Mouse (Mus musculus): Measurements from ENCODE around the gene Cnga2.
"Not testable (repeated sequence)": the region's sequence is repeated elsewhere in the genome, so short reads cannot be mapped to it uniquely, and the experiment has no call there.

The Cnga2 gene

DNA sequence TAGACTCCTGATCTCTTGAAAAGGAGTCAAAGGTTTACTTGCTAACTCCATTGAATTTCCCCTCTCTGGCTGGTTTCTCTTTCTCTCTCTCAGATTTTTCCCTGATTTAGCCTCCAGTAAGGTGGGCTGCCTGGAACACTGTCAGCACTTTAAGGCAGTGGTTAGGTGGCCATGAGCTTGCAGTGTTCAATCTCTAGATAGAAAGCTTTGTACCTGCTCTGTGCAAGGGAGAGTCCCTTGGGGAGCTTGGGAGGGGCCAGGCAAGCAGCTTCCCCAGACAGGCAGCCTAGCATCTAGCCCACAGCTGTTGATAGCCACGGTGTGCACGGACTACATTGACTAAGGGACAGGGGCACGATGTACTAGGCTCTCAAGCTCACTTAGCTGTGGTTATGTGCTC, at the start of gene Cnga2:
Cnga2 (plus strand) TSS at position 301 of the 400 bp plus-strand sequence.
- no peak for DNase-seq

DNA sequence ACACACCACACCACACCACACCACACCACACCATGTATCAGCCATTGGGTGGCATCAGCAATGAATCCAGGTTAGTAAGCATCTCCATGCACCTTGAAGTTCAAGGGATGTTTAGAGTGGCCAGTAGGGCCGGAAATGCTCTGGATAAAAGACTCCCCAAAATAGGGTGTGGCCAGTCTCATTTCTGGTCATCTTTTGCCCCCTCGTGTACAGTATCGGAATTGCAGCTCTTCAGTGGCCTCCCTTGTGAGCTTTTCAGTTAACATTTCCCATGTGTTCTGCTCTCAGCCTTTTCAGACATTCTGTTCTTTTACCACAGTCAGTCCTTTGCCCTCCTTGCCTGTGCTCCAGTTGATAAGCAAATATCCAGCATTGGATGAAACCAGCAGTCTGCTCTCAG, 45.0 kb upstream of the Cnga2 start:
- peak; percentile 11 for DNase-seq

- no peak for DNase-seq
Measured at GRCm38 (mm10) chrX:71958366-71958765, 33.3 kb upstream of the Cnga2 start.

DNA sequence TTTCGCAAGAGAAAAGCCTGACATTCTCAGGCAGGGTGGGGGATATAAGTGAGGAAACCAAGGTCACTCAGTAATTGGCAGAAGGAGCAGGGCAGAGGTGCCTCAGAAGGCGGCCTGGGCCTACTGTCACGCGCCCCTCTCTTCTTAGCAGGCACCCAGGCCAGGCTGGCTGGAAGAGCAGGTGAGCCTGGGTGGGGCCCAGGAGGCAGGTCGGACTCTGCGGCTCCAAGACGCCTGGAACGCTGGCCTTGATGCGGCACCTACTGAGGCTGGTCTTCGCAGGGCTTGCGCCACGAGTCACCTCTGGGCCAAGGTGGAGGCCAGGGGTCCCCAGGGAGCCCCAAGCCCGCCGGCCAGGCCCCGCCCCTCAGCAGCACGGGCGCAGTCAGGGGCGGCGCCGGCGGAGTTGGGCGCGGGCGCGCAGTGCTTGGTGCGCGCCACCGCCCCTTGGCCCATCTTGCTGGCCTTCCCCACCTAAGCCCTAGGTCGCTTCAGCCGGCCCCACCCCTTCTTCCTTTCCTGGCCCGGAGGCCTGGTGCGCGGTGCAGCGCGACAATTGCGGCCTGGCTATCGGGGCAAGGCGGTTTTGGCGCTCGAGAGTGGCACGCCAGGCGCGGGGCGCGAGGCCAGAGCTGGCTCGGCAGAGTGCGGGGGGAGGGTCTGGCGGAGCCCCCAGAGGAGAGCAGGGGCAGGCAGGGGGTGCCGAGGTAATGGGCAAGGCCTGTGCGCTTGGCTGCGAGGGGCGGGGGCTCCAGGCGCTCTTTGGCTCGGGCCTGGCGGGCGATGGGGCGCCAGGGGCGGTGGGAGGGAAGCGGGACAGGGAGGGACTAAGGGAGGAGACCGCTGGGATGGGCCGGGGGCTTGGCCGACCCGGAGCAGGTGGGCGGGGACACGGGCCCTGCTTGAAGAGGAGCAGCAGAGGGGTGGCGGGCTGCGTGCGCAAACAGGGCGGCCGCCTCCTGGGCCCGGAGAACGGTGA, 29.3 kb upstream of the Cnga2 start, which contains the start of gene Prrg3:
Prrg3 (plus strand) TSS at position 552 of the 979 bp plus-strand sequence.
- no peak for DNase-seq

DNA sequence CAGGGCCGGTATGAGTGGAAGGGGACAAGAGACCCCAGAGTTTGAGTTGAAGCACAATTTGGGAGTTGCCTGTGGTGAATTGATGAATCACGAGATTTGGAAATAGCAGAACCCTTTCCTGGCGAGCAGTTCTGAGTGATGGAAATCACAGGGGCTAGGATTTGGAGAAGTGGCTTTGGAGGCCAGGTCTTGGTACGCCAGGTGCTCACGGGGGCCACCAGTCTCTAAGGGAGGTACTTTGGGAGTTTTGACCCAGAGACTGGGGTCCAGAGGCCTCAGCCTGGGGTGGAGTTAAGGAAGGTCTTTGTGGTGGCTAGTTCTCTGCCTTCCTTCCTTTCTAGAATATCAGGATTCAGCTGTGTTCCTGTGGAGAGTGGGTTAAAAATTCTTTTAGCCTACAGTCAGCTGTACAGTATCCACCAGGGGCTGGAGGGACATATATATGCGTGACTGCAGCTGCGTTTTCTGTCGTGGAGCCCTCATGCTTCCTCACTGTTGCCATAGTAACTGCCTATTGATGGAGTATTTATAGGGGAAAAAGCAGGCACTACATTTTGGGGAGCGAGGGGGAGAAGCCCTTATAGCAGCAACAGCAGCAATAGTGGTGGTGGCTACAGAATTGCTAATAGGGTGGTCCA, 28.3 kb upstream of the Cnga2 start:
- DNase-seq = no peak

- DNase-seq = no peak
Measured at GRCm38 (mm10) chrX:71968216-71968615, 23.4 kb upstream of the Cnga2 start.

GRCm38 (mm10) chrX:71968816-71969215, 22.8 kb upstream of the Cnga2 start:
- DNase-seq = no peak

GRCm38 (mm10) chrX:71971325-71971724, 20.3 kb upstream of the Cnga2 start:
- DNase-seq = no peak

- DNase-seq = no peak
Measured at GRCm38 (mm10) chrX:71972686-71973085, 19.0 kb upstream of the Cnga2 start, which contains the start of gene Fate1. TSS of gene Fate1 (plus strand) at chrX:71972986.

DNA sequence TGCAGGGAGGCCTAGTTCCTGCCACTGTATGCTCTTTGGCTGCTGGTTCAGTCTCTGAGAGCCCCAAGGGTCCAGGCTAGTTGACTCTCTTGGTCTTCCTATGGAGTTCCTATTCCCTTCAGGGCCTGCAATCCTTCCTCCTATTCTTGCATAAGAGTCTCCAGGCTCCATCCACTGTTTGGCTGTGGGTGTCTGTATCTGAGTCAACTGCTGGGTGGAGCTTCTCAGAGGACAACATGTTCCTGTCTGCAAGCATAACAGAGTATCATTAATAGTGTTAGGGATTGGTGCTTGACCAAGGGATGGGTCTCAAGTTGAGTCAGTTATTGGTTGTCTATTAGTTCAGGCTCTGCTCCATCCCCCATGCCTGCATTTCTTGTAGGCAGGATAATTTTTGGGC, 14.0 kb upstream of the Cnga2 start:
- DNase-seq = not testable (repeated sequence)

- no peak for DNase-seq
Measured at GRCm38 (mm10) chrX:71980443-71980842, 11.2 kb upstream of the Cnga2 start.

GRCm38 (mm10) chrX:71981322-71981721, 10.3 kb upstream of the Cnga2 start:
- no peak for DNase-seq

- no peak for DNase-seq
Measured at GRCm38 (mm10) chrX:71983205-71983604, 8.4 kb upstream of the Cnga2 start.

DNA sequence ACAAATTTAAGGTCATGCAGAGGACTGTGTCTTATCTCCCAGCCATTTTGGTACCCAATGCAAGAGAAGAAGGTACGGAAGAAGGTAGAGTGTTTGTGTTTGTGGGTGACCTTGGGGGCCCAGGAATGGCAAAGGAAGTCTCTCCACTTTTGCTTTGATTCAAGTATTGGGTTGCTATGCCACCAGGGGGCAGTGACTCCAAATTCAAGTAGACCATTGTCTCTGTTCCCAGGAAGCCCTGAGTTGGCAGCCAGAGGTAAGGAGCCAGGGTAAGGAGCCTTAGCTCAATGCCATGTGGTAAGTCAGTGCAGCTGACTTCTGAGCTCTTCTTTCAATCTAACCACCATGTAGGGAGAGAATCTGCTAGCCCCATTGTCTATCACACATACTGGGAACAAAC, 7.9 kb upstream of the Cnga2 start:
- no peak for DNase-seq

DNA sequence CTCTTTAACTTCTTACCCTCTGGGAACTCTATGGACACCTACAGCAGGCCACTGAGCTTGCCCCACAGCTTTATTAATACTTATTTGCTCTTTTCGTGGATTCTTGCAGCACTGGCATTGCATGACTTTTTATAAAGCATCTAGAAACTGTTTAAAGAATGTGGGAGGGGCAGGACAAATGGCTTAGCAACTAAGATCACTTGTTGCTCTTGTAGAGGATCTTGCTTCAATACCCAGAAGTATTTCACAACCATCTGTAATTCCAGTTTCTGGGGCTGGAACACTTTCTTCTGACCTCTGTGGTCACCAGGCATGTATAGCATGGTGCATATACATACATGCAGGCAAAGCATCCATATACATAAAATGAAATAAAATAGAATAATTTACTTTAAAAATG, 4.3 kb downstream of the Cnga2 start:
- DNase-seq = no peak

GRCm38 (mm10) chrX:72009930-72010329, 18.3 kb downstream of the Cnga2 start:
- no peak for DNase-seq

- no peak for DNase-seq
Measured at GRCm38 (mm10) chrX:72012236-72012635, 20.6 kb downstream of the Cnga2 start.

DNA sequence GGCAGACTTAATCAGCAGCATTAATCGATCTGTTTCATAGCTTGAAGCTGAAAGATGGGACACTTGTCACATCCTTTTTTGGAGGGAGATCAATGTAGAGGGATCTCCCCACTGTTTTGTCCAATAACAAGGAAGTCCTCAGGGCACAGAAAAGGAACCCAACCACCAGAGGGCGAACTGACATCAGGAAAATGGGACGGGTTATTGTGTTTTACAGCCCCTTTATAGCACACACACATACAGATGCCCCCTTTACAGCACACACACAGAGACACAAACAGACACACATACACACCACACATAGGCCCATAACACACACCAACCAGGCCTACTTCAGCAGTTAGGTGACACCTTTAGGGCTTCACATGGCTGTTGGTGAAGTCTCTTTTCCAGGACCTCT, 21.2 kb downstream of the Cnga2 start:
- no peak for DNase-seq

DNA sequence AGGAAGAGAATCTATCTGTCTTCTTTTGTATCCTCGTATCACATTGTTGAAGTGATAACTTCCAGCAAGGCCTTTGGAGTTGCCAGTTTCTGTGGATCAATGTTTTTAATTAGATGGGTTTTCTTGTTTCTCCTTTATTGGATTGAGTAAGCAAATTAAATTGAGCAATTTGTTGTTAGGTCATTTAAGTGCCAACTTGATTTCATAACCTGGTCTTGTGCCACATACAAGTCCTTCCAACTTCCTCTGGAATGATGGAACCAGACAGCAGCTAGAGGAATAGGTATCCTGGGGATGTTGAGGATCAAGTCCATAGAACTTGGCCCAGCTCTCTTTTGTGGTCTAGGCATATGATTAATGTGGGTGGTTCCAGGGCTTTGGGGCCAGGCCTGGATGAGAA, 30.6 kb downstream of the Cnga2 start:
- DNase-seq = no peak

DNA sequence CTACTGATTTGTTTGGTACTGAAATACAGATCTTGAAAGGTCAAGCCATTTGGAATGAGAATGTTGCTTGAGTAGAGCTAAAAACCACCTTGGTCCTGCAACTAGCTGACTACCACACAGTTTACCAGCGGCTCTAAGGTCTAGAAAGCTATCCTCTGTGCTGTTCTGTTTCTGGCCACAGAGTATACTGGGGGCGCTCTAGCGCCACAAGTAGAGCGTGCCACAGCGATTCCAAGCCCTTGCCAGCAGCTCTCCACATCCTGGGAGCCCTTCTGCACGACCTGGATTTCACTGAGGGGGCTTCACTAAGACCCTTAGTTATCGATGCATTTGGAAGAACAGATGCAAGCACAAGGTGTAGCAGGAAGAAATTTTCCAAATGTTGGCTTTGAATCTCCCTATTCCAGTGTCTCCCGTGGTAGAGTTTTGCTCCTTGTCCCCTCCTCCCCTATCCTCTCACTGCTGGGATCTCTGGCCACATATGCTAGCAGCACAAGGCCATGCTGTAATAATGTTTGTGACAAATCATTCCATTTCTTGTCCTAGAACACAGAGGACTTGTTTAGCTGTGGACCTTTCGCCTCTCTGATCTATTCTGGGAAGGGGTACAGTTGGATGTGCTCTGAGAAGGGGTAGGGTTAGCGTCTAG, 31.2 kb downstream of the Cnga2 start:
- DNase-seq = no peak

DNA sequence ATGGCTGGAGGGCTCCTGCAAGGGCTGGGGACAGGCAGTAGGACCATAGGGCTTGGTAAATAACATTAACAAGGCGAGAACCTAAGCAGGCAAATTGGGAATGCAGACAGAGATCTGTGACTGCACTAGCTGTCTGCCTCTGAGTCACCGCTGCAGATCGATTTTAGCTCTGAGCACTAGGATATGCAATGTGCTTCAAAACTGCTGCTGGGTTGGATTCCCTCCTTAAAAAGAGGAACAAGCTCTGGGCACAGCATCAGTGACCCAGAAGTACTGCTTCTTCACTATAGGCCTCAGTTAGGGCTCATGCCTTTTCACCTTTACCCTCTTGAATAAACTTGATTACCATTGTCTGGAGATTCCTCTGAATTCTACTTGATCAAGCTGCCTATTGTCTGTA, 31.9 kb downstream of the Cnga2 start:
- no peak for DNase-seq

DNA sequence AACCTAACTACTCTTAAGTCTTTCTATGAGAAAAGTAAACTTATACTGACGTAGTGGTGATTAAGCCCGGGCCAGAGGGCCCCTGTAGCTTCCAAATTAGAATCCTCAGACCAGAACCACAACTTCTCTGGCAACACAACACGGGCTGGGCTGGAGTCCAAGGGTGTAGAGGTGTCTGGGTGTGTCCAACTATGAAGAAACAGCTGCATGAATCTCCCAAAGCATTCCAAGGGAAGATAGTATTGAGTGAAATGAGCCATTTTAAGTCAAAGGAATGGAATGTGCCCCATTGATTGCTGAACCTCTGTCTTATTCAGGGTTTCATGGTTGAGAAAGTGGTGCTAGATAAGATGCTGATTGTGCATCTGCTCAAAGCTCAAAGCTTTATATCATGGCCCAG, 52.4 kb downstream of the Cnga2 start:
- DNase-seq = no peak

GRCm38 (mm10) chrX:72047918-72048317, 56.3 kb downstream of the Cnga2 start:
- DNase-seq = no peak
